Mouse (Mus musculus): ENCODE data around the gene Fahd1.

DNA sequence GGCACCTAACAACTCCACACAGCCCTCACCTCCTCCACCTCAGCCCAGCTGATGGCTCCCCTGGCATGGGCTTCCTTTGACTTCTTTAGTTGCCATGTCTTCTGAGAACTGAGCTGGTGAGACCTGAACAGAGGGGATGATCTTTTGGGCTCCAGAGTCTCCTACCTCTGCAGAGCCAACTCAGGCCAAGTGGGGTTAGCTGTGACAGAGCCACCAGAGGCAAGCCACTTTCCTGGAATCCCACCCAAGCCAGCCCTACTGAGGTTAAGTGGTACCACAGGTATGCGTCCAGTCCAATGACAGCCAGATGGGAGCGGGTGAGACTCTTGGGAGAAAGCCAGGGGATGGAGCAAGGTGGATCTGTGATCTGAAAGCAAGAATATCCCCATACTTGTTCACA, 43.1 kb upstream of the Fahd1 start:
- TF ChIP-seq CTCF (IDR thresholded peaks at IDR 0.05; ENCODE audit: borderline replicate concordance, control insufficient read depth, extremely low read depth, insufficient read depth, low read length, poor library complexity) (no peak), POLR2A (IDR thresholded peaks at IDR 0.05; ENCODE audit: control insufficient read depth, extremely low read depth, insufficient read depth, low read length, poor library complexity) (no peak)
